Mouse (Mus musculus) layer of hippocampus, adult 18-20 months (tissue): ENCODE measurements around the gene Rpl36a-ps1. TPM values are rescaled to one million over a fixed set of nuclear protein-coding genes. Genes with fewer than 3 reads are reported as not detected.

ENCODE experiments used
- DNase-seq, 2 experiments: peaks; one replicate each; pipeline ENCODE4 v3.0.0; 2022; ENCODE audit warnings: low spot score in 2 of 2
- total RNA-seq, 2 experiments: library from RNA; stranded (reverse); gene quantifications; 2 replicates each; pipeline ENCODE4 v1.2.3; 2021

Gene Rpl36a-ps1
- total RNA-seq, 2 experiments from 2014 or later: 1.3 to 2.7 TPM

- no peak for DNase-seq
Measured at GRCm38 (mm10) chr14:98952441-98952840, 41.7 kb downstream of the Rpl36a-ps1 start.

- DNase-seq: peak in 1 of 2 experiments; percentile 10
Measured at GRCm38 (mm10) chr14:98951626-98952290, 42.4 kb downstream of the Rpl36a-ps1 start.

Other genes starting within 250 kb of the Rpl36a-ps1 start
- 10 to 100 TPM; 66.3 to 67.4 TPM for gene Mzt1, start 51.8 kb upstream of the Rpl36a-ps1 start, total RNA-seq
- 1 to 10 TPM; 1.5 to 1.6 TPM for gene Bora, start 51.9 kb upstream of the Rpl36a-ps1 start, total RNA-seq
- 10 to 100 TPM; 13.1 to 14.6 TPM for gene Pibf1, start 105.1 kb upstream of the Rpl36a-ps1 start, total RNA-seq
- gene Dis3, start 105.5 kb upstream of the Rpl36a-ps1 start, total RNA-seq: 10 to 100 TPM; 14.6 to 20.8 TPM